Mouse (Mus musculus) lung, adult 2 months (tissue): ENCODE measurements around the gene Vwce.

Experiments
- CTCF ChIP-seq: fragments of 200-500 bp; IDR thresholded peaks from 2 replicates; pipeline ENCODE4 v1.5.1; 2011; ENCODE audit warnings: mild to moderate bottlenecking, low read length, control low read depth; ENCODE audit not compliant: insufficient read depth
- POLR2A ChIP-seq: fragments of 200-500 bp; IDR thresholded peaks from 2 replicates; pipeline ENCODE4 v1.6.1; 2011; ENCODE audit warnings: low read depth, mild to moderate bottlenecking, control low read depth, low read length, borderline replicate concordance; ENCODE audit errors: extremely low read depth

GRCm38 (mm10) chr19:10698131-10698991 lies 64.3 kb downstream of the Vwce start:
- TF ChIP-seq POLR2A (no peak), CTCF (no peak)
